Mouse (Mus musculus) adrenal gland, postnatal 4 days (tissue): Measurements from ENCODE around the gene Fam173b. TPM values are rescaled to one million over a fixed set of nuclear protein-coding genes. Genes with fewer than 3 reads are reported as not detected.

ENCODE experiments used
- DNase-seq, 2 experiments: peaks; one replicate each; pipeline ENCODE4 v3.0.0; 2021 to 2022; ENCODE audit warnings: low spot score in 2 of 2, mixed read lengths in 2 of 2
- total RNA-seq, 2 experiments: library from RNA; stranded (reverse); gene quantifications; 2 replicates each; pipeline ENCODE4 v1.2.3; 2021

The Fam173b gene
- total RNA-seq, 2 experiments from 2014 or later, result 17.1 to 17.4 TPM

DNA sequence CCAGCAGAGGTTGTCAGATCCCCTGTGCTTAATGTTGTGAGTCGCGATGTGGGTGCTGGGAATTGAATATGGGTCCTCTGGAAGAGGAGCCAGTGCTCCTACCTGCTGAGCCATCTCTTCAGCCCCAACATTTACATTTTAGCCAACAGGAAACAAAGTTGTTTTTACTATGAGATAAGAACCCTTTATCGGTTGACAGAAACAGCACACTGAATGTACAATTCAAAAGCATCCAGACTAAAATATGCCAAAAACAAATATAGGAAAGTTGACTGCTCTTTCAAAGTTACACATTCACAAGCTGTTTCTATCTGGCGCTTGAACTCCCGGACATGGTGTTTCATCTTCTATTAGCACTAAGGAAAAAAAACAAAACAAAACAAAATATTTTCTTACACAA lies 15.6 kb upstream of the Fam173b start:
- DNase-seq, result no peak

DNA sequence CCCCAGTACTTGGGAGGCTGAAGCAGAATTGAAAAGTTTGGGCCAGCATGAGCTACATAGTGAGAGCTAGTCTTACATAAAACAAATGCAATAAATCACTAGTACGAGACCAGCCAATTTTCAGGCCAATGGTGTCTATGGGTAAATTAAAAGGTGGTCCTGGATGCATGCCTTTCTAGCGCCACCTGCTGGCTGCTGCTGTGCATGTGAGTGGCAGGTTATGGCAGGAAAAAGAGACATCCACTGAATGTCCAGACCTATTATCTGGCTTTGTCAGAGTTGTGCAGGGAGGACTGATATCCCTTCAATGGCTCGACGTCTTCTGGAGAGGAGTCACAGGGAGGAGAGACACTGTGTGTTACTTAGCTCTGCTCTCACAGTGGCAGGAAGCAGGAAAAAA lies 15.1 kb upstream of the Fam173b start:
- peak; percentile 62 to 79 for DNase-seq

DNA sequence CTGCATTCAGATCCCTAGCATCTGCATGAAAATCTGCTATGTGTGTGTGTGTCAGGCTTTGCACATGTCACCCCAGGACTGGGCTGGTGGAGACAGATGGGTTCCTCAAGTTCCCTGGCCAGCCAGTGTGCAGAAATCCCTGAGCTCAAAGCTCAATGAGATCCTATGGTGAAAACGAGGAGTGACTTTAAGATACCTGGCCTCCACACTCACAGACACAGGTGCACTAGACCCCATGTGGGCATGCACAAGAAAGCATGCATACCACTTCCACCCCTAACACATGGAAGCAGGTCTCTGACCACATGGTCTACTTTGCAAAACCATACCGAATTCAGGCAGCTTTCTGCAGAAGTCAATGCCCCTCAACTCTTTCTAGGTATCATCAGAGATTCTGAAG lies 13.9 kb upstream of the Fam173b start:
- no peak for DNase-seq

- no peak for DNase-seq
These were observed 12.5 kb upstream of the Fam173b start for GRCm38 (mm10) chr15:31588989-31589640.

DNA sequence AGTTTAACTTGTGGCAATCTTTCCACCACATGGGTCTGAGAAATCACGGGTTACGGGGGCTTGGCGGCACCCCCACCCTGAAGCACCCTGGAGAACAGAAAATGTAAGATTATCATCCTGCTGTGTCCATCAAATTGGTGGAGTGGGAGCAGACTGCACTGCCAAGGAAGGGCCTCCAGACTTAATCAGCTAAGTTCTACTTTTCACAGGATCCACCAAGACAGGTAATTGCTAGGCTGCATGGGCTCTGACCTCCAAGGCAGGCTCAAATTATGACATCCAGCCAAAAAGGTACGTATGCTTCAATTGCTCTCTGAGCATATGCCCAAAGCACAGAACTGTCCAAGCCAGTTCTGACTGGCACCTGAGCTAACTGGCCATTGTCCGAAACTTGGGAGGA lies 11.5 kb upstream of the Fam173b start:
- no peak for DNase-seq

DNA sequence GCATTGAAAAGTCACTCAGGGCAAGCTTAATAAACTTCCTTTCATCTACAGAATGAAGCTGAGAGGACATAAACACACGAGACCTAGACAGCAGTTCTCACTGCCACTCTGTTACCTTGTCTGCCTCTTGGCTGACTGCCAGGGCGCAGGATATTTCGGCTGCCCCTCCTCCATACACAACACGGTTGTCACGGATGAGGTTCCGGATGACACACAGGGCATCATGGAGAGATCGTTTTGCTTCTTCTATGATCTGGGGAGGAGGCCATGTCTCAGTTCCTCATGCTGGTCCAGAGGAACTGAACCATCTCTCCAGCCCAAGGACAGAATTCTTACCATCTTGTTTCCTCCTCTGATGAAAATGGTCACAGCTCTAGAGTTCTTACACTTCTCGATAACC lies 9.1 kb upstream of the Fam173b start:
- DNase-seq, result no peak

DNA sequence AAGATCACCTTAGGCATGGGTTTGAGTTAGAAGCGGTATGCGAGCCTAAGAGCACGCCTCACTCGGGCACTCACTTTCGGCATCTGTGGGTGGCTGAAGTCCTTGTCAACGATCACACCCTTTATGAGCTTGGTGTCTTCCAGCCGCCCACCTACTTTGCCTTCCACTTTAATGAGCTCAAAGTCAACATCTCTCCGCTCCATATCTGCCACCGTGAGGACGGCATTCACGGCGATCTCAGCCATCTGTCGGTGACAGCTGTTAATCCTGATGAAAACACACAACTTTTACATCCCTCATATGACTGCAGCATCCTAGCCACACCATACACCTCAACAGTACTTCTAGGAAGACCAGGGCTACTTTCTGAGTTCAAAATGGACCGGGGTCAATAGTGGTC lies 7.4 kb upstream of the Fam173b start:
- no peak for DNase-seq

DNA sequence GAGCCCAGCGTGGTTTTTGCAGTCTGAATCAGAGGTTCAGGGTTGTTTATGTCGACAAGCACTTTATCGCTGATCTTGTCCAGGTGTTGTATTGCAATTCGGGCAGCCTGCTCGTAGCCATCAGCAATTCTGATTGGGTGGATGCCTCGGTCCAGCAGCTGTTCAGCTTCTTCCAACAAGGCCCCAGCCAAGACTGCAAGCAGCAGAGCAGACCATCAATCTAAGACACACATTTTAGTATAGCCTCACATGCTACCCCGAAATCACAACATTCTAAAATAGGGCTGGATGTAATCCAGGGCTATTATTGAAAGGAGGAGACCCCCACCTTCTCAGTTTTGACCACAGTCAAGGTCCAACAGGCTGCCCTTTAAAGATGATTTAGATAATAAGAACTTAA lies 6.0 kb upstream of the Fam173b start:
- no peak for DNase-seq

DNA sequence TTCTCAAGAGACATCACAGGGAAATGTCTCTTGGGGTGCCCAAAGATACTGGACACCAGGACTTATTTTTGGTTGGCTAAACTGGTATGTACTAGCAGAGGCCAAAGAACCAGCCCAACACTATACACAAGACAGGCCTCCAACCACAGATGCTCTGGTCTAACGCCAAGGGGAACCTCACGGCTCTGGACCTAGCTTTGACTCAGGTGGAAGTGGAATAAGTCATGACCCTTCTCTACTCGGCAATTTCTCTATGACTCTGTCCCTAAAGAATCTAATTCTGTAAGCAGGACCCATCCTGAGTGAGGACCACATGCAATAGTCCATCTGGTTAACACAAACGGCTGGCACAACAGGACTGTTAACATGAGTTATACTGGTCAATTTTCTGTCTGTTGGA lies 1.8 kb upstream of the Fam173b start:
- DNase-seq, result no peak

GRCm38 (mm10) chr15:31601279-31601645 lies 390 bp upstream of the Fam173b start:
- no peak for DNase-seq

- DNase-seq, result no peak
These were observed 774 bp downstream of the Fam173b start for GRCm38 (mm10) chr15:31602426-31602825.

- no peak for DNase-seq
These were observed 1.5 kb downstream of the Fam173b start for GRCm38 (mm10) chr15:31603113-31603512.

DNA sequence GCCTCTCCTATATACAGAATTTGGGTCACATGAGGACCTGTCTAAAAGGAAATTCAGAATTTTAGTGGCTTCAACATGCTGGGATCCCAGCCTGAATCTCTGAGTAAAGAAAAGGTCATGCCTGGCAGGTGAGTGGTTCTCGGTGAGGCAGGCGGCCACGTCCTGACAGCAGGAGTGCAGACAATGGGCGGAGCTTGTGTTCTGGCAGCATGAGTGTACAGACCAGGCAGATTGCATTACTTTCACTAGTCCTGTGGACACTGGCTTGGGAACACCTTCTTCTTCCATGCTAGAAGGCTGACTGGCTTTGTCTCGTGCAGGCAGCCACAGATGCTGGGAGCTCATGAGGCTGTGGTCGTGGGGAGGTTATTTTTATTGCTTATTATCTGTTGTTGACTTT lies 5.2 kb downstream of the Fam173b start:
- no peak for DNase-seq

- no peak for DNase-seq
These were observed 9.4 kb downstream of the Fam173b start for GRCm38 (mm10) chr15:31611027-31611426.

DNA sequence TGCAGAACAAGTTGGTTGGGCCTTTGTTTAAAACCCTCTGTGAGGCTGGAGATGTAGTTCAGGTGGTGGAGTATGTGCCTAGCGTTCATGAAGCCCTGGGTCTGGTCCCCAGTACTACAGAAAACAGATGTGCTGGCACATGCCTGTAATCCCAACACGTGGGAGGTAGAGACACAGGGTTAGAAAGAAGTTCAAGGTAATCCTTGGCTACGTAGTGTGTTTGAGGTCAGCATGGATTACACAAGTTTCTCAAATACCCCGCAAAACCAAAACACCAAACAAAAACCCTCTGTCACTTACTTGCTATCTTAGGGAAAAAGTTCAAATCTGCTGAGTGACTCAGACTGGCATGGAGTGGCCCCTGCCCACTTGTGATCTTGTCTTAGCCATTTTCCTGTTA lies 10.3 kb downstream of the Fam173b start:
- DNase-seq, result no peak

DNA sequence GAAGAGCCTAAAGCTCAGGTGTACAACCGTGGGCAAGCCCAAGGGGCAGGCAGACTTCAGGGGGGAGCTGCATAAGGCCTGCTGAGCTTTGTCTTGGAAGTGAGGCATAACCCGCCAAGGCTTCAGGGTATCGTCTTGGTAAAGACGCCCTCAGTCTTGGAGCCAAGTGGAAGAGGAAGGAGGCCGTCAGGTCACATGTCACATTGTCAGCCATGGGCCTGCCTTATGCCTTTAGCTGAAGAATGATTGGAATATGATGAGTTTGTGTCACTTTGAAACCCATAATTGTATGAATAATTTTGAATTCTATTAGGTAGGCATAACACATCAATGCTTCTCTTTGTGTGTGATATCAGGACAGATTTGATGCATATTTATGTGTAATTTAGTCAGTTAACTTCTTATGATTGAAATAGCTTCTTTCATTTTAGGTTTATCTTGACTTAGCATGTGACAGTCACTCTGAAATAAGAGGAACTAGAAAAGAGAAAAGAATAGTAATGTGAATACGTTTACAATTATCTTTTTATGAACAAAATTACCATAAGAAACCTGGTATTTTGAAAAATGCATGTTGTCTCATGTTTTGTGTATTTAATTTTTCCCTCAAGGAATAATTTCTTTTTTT lies 12.3 kb downstream of the Fam173b start:
- no peak for DNase-seq

GRCm38 (mm10) chr15:31614666-31615065 lies 13.0 kb downstream of the Fam173b start:
- no peak for DNase-seq

DNA sequence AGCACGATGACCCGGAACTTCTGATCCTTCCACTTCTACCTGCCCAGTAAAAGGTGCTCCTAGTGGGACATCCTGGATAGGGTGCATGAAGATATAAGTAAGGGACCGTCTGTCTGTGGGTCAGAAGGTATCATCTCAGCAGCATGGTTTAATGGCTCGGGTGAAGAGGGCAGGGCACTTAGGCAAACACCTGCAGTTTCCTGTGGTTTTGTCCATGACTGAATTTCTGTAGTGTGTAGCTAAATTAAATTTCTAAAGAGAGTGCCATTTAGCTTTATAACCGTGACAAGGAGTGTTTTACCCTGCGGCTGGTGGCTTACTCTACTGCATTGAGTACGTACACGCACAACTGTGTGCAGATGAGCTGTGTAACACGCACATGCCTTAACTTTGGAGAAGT lies 15.6 kb downstream of the Fam173b start:
- DNase-seq, result no peak

GRCm38 (mm10) chr15:31619521-31619920 lies 17.9 kb downstream of the Fam173b start:
- no peak for DNase-seq

DNA sequence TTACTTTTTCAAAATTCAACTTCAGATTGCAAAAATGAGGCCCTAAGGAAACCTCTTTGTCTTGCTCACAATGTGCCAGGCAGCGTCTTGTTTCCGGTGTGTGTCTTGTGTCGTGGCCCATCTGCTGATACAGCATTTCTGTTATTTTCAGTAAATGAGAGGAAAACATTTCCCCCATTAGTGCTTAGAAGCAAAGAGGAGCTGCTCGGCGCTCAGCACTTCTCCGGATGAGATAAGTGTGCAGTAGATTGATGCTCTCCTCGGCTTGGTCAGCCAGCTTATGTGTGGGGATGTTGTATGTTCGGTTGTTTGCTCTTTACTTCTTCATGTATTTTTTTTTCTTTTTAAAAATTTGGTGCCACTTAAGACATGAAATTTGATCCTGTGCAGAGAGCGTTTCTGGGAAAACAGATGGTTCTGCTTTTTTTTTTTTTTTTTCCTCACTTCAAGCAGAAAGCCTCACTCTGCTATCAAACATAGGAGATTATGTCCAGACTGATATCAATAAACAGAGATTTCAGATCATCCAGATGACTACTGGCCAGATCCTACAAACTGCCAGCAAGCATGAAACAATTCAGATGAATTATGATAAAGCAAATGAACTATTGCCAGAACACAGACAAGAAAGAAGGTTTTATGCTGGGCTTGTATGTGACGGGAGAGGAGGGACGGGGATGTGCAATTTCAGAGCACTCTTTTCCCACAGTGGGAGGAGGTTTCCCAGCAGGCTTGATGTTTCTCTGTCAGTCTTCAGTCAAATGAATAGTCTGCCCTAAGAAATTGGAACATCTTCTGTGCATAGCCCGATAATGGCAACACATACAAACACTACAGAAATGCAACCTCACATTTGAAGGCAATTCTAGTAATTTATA lies 25.9 kb downstream of the Fam173b start:
- DNase-seq, result no peak

GRCm38 (mm10) chr15:31628180-31628579 lies 26.5 kb downstream of the Fam173b start:
- DNase-seq, result no peak

- DNase-seq, result no peak
These were observed 27.9 kb downstream of the Fam173b start for GRCm38 (mm10) chr15:31629556-31629955.
